Mouse (Mus musculus) midbrain, postnatal 0 days (tissue): ENCODE measurements around the gene Pitpnc1. TPM values are rescaled to one million over a fixed set of nuclear protein-coding genes. Genes with fewer than 3 reads are reported as not detected.

Experiments used
- ATAC-seq: fragments of 200-750 bp; cut with Nextera tagmentation; 2 replicates; pipeline ENCODE4 v1.8.0; 2017; ENCODE audit warnings: moderate number of reproducible peaks, mild to moderate bottlenecking, moderate TSS enrichment, moderate library complexity; ENCODE audit not compliant: low FRiP score
- DNase-seq: peaks from one replicate; pipeline ENCODE4 v3.0.0-alpha.2; 2015; ENCODE audit warnings: low spot score
- H3K27ac ChIP-seq: fragments of 300-500 bp; sonication (generic); 2 replicates; pipeline ENCODE4 v1.5.1; 2014; ENCODE audit warnings: low read depth, mild to moderate bottlenecking, low read length, mixed read lengths
- H3K27me3 ChIP-seq: fragments of 300-500 bp; sonication (generic); 2 replicates; pipeline ENCODE4 v1.6.1; 2014; ENCODE audit warnings: low read length, control low read depth, mixed read lengths; ENCODE audit not compliant: insufficient read depth
- H3K36me3 ChIP-seq: fragments of 300-500 bp; sonication (generic); 2 replicates; pipeline ENCODE4 v1.6.1; 2014; ENCODE audit warnings: low read length, control low read depth, mixed read lengths; ENCODE audit not compliant: insufficient read depth
- H3K4me1 ChIP-seq: fragments of 300-500 bp; sonication (generic); 2 replicates; pipeline ENCODE4 v1.6.1; 2014; ENCODE audit warnings: mild to moderate bottlenecking, control low read depth, antibody characterized with exemption, low read length, mixed read lengths; ENCODE audit not compliant: insufficient read depth
- H3K4me2 ChIP-seq: fragments of 300-500 bp; sonication (generic); 2 replicates; pipeline ENCODE4 v1.6.1; 2014; ENCODE audit warnings: low read depth, mild to moderate bottlenecking, low read length, mixed read lengths; ENCODE audit not compliant: poor library complexity, severe bottlenecking
- H3K4me3 ChIP-seq: fragments of 300-500 bp; sonication (generic); 2 replicates; pipeline ENCODE4 v1.5.1; 2014; ENCODE audit warnings: low read depth, mild to moderate bottlenecking, low read length, moderate library complexity
- H3K9ac ChIP-seq: fragments of 300-500 bp; sonication (generic); replicated peaks from 2 replicates; pipeline ENCODE4 v1.6.1; 2014; ENCODE audit warnings: mild to moderate bottlenecking, low read length, moderate library complexity, mixed read lengths; ENCODE audit not compliant: poor library complexity, severe bottlenecking
- H3K9me3 ChIP-seq: fragments of 300-500 bp; sonication (generic); 2 replicates; pipeline ENCODE4 v1.6.1; 2016; ENCODE audit warnings: low read length, control low read depth
- CTCF ChIP-seq: IDR thresholded peaks from 2 replicates; pipeline ENCODE4 v1.5.1; 2016; ENCODE audit warnings: antibody characterized with exemption, mild to moderate bottlenecking
- WGBS: fragments of 180-500 bp; shearing (Covaris S2); extraction: QIAGEN DNeasy Blood & Tissue Kit; methylation state at CpG from one replicate; pipeline ENCODE4 v1.1.7; 2014; 5-methylcytosine and 5-hydroxymethylcytosine counted together
- polyA plus RNA-seq: library from polyadenylated mRNA; unstranded; fragments of >200 nt; fragmentation: Nextera tagmentation; extraction: Ambion mirVana; gene quantifications from 2 replicates; pipeline ENCODE4 v1.2.1, GENCODE M21; 2015
- total RNA-seq: library from RNA; depleted of rRNA; stranded (reverse); fragments of >200 nt; gene quantifications from 2 replicates; pipeline ENCODE4 v1.2.3, GENCODE M21; 2014

The Pitpnc1 gene
- total and polyA plus RNA-seq, 2 experiments from 2014 or later: 54.0 to 56.5 TPM

- Histone ChIP-seq H3K27me3 (no peaks in the 10 kb centered on the region), H3K4me2 (peak overlapping the region; percentile 82), H3K4me1 (peaks cover 11% of the 10 kb centered on the region; the same call in 1 of the 2 replicates), H3K36me3 (peaks cover under 1% of the 10 kb centered on the region; the same call in 1 of the 2 replicates), H3K27ac (peak overlapping the region; percentile 78), H3K4me3 (peak overlapping the region; percentile 93), H3K9ac (peak overlapping the region; percentile 93), H3K9me3 (no peaks in the 10 kb centered on the region)
- DNase-seq (no peak), ATAC-seq (no peak)
- WGBS: 3% methylated on average over 10 of the region's 10 CpGs
- TF ChIP-seq CTCF: no peak
Measured at GRCm38 (mm10) chr11:107479862-107480203, 9.3 kb upstream of the Pitpnc1 start.

- ATAC-seq (peak; percentile 98), DNase-seq (peak; percentile 96)
- H3K27me3 ChIP-seq: no peaks in the 10 kb centered on the region
- under 1% methylated on average over 51 of the region's 51 CpGs for WGBS
- peak within 1 kb of the TSS; percentile 93 for H3K9ac ChIP-seq
- H3K9me3 ChIP-seq: no peaks in the 10 kb centered on the region
- no peaks in the 10 kb centered on the region for H3K36me3 ChIP-seq
- H3K4me3 ChIP-seq: peak within 1 kb of the TSS; percentile 93
- H3K4me2 ChIP-seq: peak within 1 kb of the TSS; percentile 82
- peak within 1 kb of the TSS; percentile 78 for H3K27ac ChIP-seq
- peak; percentile 46 for TF ChIP-seq CTCF
- peaks cover 11% of the 10 kb centered on the region; the same call in 1 of the 2 replicates for H3K4me1 ChIP-seq
Measured at GRCm38 (mm10) chr11:107479053-107479861, 8.8 kb upstream of the Pitpnc1 start, which contains the start of gene Psmd12. Gene Psmd12 (plus strand): TSS chr11:107479484.

- Histone ChIP-seq H3K4me3 (no peak overlapping the region), H3K27me3 (no peaks in the 10 kb centered on the region), H3K4me1 (peaks cover 2% of the 10 kb centered on the region), H3K36me3 (no peaks in the 10 kb centered on the region), H3K27ac (no peak overlapping the region), H3K4me2 (no peak overlapping the region), H3K9me3 (no peaks in the 10 kb centered on the region), H3K9ac (no peak overlapping the region)
- peak; percentile 87 for TF ChIP-seq CTCF
- ATAC-seq: no peak
- 21% methylated on average over 8 of the region's 8 CpGs for WGBS
- DNase-seq: peak; percentile 92
Measured at GRCm38 (mm10) chr11:107473137-107473820, 2.8 kb upstream of the Pitpnc1 start.

- no peak for TF ChIP-seq CTCF
- no peaks in the 10 kb centered on the region for H3K27me3 ChIP-seq
- no peaks in the 10 kb centered on the region for H3K36me3 ChIP-seq
- H3K27ac ChIP-seq: no peak overlapping the region
- H3K4me1 ChIP-seq: peaks cover 6% of the 10 kb centered on the region
- H3K4me3 ChIP-seq: no peak overlapping the region
- H3K9me3 ChIP-seq: no peaks in the 10 kb centered on the region
- no peak overlapping the region for H3K4me2 ChIP-seq
- WGBS: 93% methylated on average over 3 of the region's 3 CpGs
- DNase-seq (no peak), ATAC-seq (no peak)
- H3K9ac ChIP-seq: no peak overlapping the region
Measured at GRCm38 (mm10) chr11:107472304-107472703, 1.8 kb upstream of the Pitpnc1 start.

- Histone ChIP-seq H3K36me3 (no peaks in the 10 kb centered on the region), H3K4me1 (peaks cover 6% of the 10 kb centered on the region), H3K9me3 (no peaks in the 10 kb centered on the region), H3K27me3 (no peaks in the 10 kb centered on the region), H3K4me2 (peak overlapping the region; percentile 71), H3K27ac (peak overlapping the region; percentile 8; the same call in 1 of the 2 replicates), H3K9ac (no peak overlapping the region), H3K4me3 (peak overlapping the region; percentile 90)
- no peak for ATAC-seq
- no peak for TF ChIP-seq CTCF
- 5% methylated on average over 11 of the region's 11 CpGs for WGBS
- no peak for DNase-seq
Measured at GRCm38 (mm10) chr11:107471071-107471720, 697 bp upstream of the Pitpnc1 start.
